Mouse (Mus musculus) right cerebral cortex, adult 18-20 months (tissue): Measurements from ENCODE around the gene Kcng3.

Experiments
- DNase-seq: peaks from one replicate; pipeline ENCODE4 v3.0.0; 2022; ENCODE audit warnings: mixed read lengths

Kcng3 gene

GRCm38 (mm10) chr17:83630787-83631678, 662 bp downstream of the Kcng3 start:
- DNase-seq: peak; percentile 19

- no peak for DNase-seq
These were observed 17.8 kb downstream of the Kcng3 start for GRCm38 (mm10) chr17:83613907-83614306.

- no peak for DNase-seq
These were observed 22.2 kb downstream of the Kcng3 start for GRCm38 (mm10) chr17:83609532-83609931.

- DNase-seq: peak; percentile 51
These were observed 30.7 kb downstream of the Kcng3 start for GRCm38 (mm10) chr17:83600976-83601375.

GRCm38 (mm10) chr17:83595966-83596365, 35.7 kb downstream of the Kcng3 start:
- no peak for DNase-seq

- no peak for DNase-seq
These were observed 37.2 kb downstream of the Kcng3 start for GRCm38 (mm10) chr17:83594526-83594925.

GRCm38 (mm10) chr17:83593396-83593795, 38.3 kb downstream of the Kcng3 start:
- no peak for DNase-seq

- DNase-seq: no peak
These were observed 42.9 kb downstream of the Kcng3 start for GRCm38 (mm10) chr17:83588663-83589341.

GRCm38 (mm10) chr17:83587731-83588130, 44.0 kb downstream of the Kcng3 start:
- peak; percentile 60 for DNase-seq

- no peak for DNase-seq
These were observed 49.1 kb downstream of the Kcng3 start for GRCm38 (mm10) chr17:83582585-83582984.

- no peak for DNase-seq
These were observed 51.0 kb downstream of the Kcng3 start for GRCm38 (mm10) chr17:83580734-83581133.

GRCm38 (mm10) chr17:83576810-83577371, 54.8 kb downstream of the Kcng3 start:
- DNase-seq: no peak

GRCm38 (mm10) chr17:83574615-83575014, 57.1 kb downstream of the Kcng3 start:
- no peak for DNase-seq

- no peak for DNase-seq
These were observed 58.6 kb downstream of the Kcng3 start for GRCm38 (mm10) chr17:83573128-83573527.

- DNase-seq: no peak
These were observed 59.3 kb downstream of the Kcng3 start for GRCm38 (mm10) chr17:83572366-83572765.

GRCm38 (mm10) chr17:83567375-83567774, 64.3 kb downstream of the Kcng3 start:
- no peak for DNase-seq

- DNase-seq: no peak
These were observed 66.2 kb downstream of the Kcng3 start for GRCm38 (mm10) chr17:83565506-83565905.

GRCm38 (mm10) chr17:83564119-83564820, 67.4 kb downstream of the Kcng3 start:
- DNase-seq: no peak

GRCm38 (mm10) chr17:83563703-83564111, 68.0 kb downstream of the Kcng3 start:
- DNase-seq: no peak

- DNase-seq: no peak
These were observed 69.3 kb downstream of the Kcng3 start for GRCm38 (mm10) chr17:83562153-83563010.

- DNase-seq: no peak
These were observed 72.6 kb downstream of the Kcng3 start for GRCm38 (mm10) chr17:83559081-83559480.

GRCm38 (mm10) chr17:83555836-83556235, 75.9 kb downstream of the Kcng3 start:
- no peak for DNase-seq
